Mouse (Mus musculus) lung, embryonic 16.5 days (tissue): ENCODE measurements around the gene Car8. TPM values are rescaled to one million over a fixed set of nuclear protein-coding genes. Genes with fewer than 3 reads are reported as not detected.
"Not testable (repeated sequence)": the region's sequence is repeated elsewhere in the genome, so short reads cannot be mapped to it uniquely, and the experiment has no call there.

Experiments used
- ATAC-seq: fragments of 200-750 bp; cut with Nextera tagmentation; 2 replicates; pipeline ENCODE4 v1.8.0; 2017; ENCODE audit warnings: low read depth, mild to moderate bottlenecking, moderate library complexity
- H3K27ac ChIP-seq: fragments of 300-500 bp; sonication (generic); 2 replicates; pipeline ENCODE4 v1.5.1; 2014; ENCODE audit warnings: mild to moderate bottlenecking, control low read depth, low read length
- H3K27me3 ChIP-seq: fragments of 300-500 bp; sonication (generic); 2 replicates; pipeline ENCODE4 v1.6.1; 2014; ENCODE audit warnings: low read depth, low read length, mixed read lengths; ENCODE audit not compliant: control insufficient read depth, insufficient read depth
- H3K36me3 ChIP-seq: fragments of 300-500 bp; sonication (generic); 2 replicates; pipeline ENCODE4 v1.6.1; 2014; ENCODE audit warnings: low read length; ENCODE audit not compliant: control insufficient read depth, insufficient read depth
- H3K4me1 ChIP-seq: fragments of 300-500 bp; sonication (generic); replicated peaks from 2 replicates; pipeline ENCODE4 v1.6.1; 2014; ENCODE audit warnings: low read length, mixed read lengths; ENCODE audit not compliant: control insufficient read depth, insufficient read depth
- H3K4me2 ChIP-seq: fragments of 300-500 bp; sonication (generic); 2 replicates; pipeline ENCODE4 v1.6.1; 2014; ENCODE audit warnings: low read depth, low read length, control low read depth
- H3K4me3 ChIP-seq: fragments of 300-500 bp; sonication (generic); 2 replicates; pipeline ENCODE4 v1.5.1; 2014; ENCODE audit warnings: mild to moderate bottlenecking, low read length, control low read depth
- H3K9ac ChIP-seq: fragments of 300-500 bp; sonication (generic); 2 replicates; pipeline ENCODE4 v1.6.1; 2014; ENCODE audit warnings: low read length, control low read depth
- H3K9me3 ChIP-seq: fragments of 300-500 bp; sonication (generic); 2 replicates; pipeline ENCODE4 v1.6.1; 2016; ENCODE audit warnings: low read length; ENCODE audit not compliant: control insufficient read depth
- WGBS: fragments of 180-500 bp; shearing (Covaris S2); extraction: QIAGEN DNeasy Blood & Tissue Kit; methylation state at CpG from one replicate; pipeline ENCODE4 v1.1.7; 2014; 5-methylcytosine and 5-hydroxymethylcytosine counted together
- microRNA-seq: library from miRNA; unstranded; fragments of <30 nt; microRNA quantifications from one replicate; pipeline ENCODE4, GENCODE M21; 2016
- polyA plus RNA-seq: library from polyadenylated mRNA; unstranded; fragments of >200 nt; fragmentation: Nextera tagmentation; extraction: Ambion mirVana; gene quantifications from 2 replicates; pipeline ENCODE4 v1.2.1, GENCODE M21; 2015

Gene Car8
- polyA plus RNA-seq, 1 experiment from 2014 or later = 11.8 TPM

- Histone ChIP-seq H3K4me3 (no peak overlapping the region), H3K36me3 (no peaks in the 10 kb centered on the region), H3K4me1 (no peaks in the 10 kb centered on the region), H3K27ac (no peak overlapping the region), H3K9me3 (no peaks in the 10 kb centered on the region), H3K27me3 (no peaks in the 10 kb centered on the region), H3K9ac (no peak overlapping the region), H3K4me2 (no peak overlapping the region)
- 74% methylated on average over 4 of the region's 4 CpGs for whole genome bisulfite sequencing
- ATAC-seq = no peak
Measured at GRCm38 (mm10) chr4:8098084-8098483, 140.8 kb downstream of the Car8 start.

- 67% methylated on average over 3 of the region's 3 CpGs for WGBS
Measured at GRCm38 (mm10) chr4:8097683-8098082, 141.2 kb downstream of the Car8 start.

GRCm38 (mm10) chr4:8093566-8093965 is 145.3 kb downstream of the Car8 start:
- H3K27me3 ChIP-seq, H3K9ac ChIP-seq, ATAC-seq, H3K4me3 ChIP-seq, H3K4me1 ChIP-seq, H3K9me3 ChIP-seq, H3K4me2 ChIP-seq, H3K27ac ChIP-seq, H3K36me3 ChIP-seq: not testable (repeated sequence)
- 84% methylated on average over 3 of the region's 3 CpGs for WGBS

More at GRCm38 (mm10) chr4:8097683-8098082, 141.2 kb downstream of the Car8 start:
- Histone ChIP-seq H3K4me3 (no peak overlapping the region), H3K36me3 (no peaks in the 10 kb centered on the region), H3K4me1 (no peaks in the 10 kb centered on the region), H3K27ac (no peak overlapping the region), H3K9me3 (no peaks in the 10 kb centered on the region), H3K27me3 (no peaks in the 10 kb centered on the region), H3K4me2 (no peak overlapping the region), H3K9ac (no peak overlapping the region)
- ATAC-seq = no peak

Small RNA genes within 50 kb of the gene (microRNA-seq; reads per million reads assigned to microRNA genes)
- not detected for gene Gm25355
